Mouse (Mus musculus) bone marrow macrophage, adult 2 months (primary cell): ENCODE results near the gene Krtap29-1. TPM values are rescaled to one million over a fixed set of nuclear protein-coding genes. Genes with fewer than 3 reads are reported as not detected.

Experiments used
- H3K27ac ChIP-seq: 2 replicates; pipeline ENCODE4 v1.5.1; 2012; ENCODE audit warnings: low read depth, low read length; ENCODE audit not compliant: insufficient read depth
- H3K4me1 ChIP-seq: 2 replicates; pipeline ENCODE4 v1.6.1; 2012; ENCODE audit warnings: low read length; ENCODE audit not compliant: control insufficient read depth, insufficient read depth
- H3K4me3 ChIP-seq: 2 replicates; pipeline ENCODE4 v1.5.1; 2012; ENCODE audit warnings: mild to moderate bottlenecking, low read length, moderate library complexity; ENCODE audit not compliant: insufficient read depth
- CTCF ChIP-seq: IDR thresholded peaks from 2 replicates; pipeline ENCODE4 v1.5.1; 2012; ENCODE audit warnings: low read depth, mild to moderate bottlenecking, low read length, moderate library complexity
- POLR2A ChIP-seq: IDR thresholded peaks from 2 replicates; pipeline ENCODE4 v1.6.1; 2012; ENCODE audit warnings: mild to moderate bottlenecking, low read depth, low read length, borderline replicate concordance
- polyA plus RNA-seq: library from polyadenylated mRNA; stranded (reverse); fragments of >200 nt; gene quantifications from 2 replicates; pipeline ENCODE4 v1.2.4, GENCODE M21; 2012; ENCODE audit not compliant: missing spikeins, insufficient read depth, insufficient read length

Gene Krtap29-1
- polyA plus RNA-seq, 1 experiment: not detected

GRCm38 (mm10) chr11:99948175-99948574 lies 30.7 kb downstream of the Krtap29-1 start, which contains the start of gene Krtap9-5:
TSS of gene Krtap9-5 (plus strand) at chr11:99948475.
- no peak within 1 kb of the TSS for H3K4me3 ChIP-seq
- no peaks in the 10 kb centered on the region for H3K4me1 ChIP-seq
- TF ChIP-seq CTCF: no peak
- TF ChIP-seq POLR2A: no peak
- no peak within 1 kb of the TSS for H3K27ac ChIP-seq

GRCm38 (mm10) chr11:99937751-99938264 lies 41.0 kb downstream of the Krtap29-1 start:
- TF ChIP-seq POLR2A (no peak), CTCF (no peak)
- H3K4me3 ChIP-seq: no peak overlapping the region
- H3K4me1 ChIP-seq: no peaks in the 10 kb centered on the region
- H3K27ac ChIP-seq: no peak overlapping the region

DNA sequence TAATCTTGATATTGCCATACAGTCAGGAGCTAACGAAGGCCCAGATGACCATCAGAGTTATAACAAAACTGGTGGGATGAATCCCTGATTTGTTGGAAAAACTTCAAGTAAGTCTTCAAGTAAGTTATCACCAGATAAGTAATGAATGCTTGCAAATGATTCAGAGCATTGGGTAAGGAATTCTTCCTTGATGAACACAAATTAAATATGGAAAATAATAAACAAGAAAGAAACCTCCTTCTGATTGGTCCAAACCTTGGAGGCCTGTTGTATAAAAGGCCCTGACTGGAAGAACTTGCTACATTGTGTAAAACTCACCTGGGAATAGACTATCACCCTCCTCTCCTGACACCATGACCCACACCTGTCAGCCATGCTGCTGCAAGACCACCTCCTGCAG lies 42.9 kb downstream of the Krtap29-1 start, which contains the start of gene Krtap31-2:
Gene Krtap31-2, plus strand, starts transcription at position 301 of the 400 bp plus-strand sequence.
- no peak within 1 kb of the TSS for H3K4me3 ChIP-seq
- no peak within 1 kb of the TSS for H3K27ac ChIP-seq
- TF ChIP-seq POLR2A (no peak), CTCF (no peak)
- no peaks in the 10 kb centered on the region for H3K4me1 ChIP-seq

Other genes starting within 250 kb of the Krtap29-1 start
- gene Gm14180, start 244.8 kb downstream of the Krtap29-1 start, polyA plus RNA-seq: not detected in 2 replicates
- not detected in 2 replicates for gene Gm11595, start 206.1 kb downstream of the Krtap29-1 start, polyA plus RNA-seq
- not detected in 2 replicates for gene Krtap4-8, start 198.3 kb downstream of the Krtap29-1 start, polyA plus RNA-seq
- not detected in 2 replicates for gene Krtap4-9, start 193.9 kb downstream of the Krtap29-1 start, polyA plus RNA-seq
- gene Gm11596, start 185.6 kb downstream of the Krtap29-1 start, polyA plus RNA-seq: not detected in 2 replicates
- not detected in 2 replicates for gene Gm11569, start 180.1 kb downstream of the Krtap29-1 start, polyA plus RNA-seq
- not detected in 2 replicates for gene Gm11554, start 174.6 kb downstream of the Krtap29-1 start, polyA plus RNA-seq
- gene Krtap4-13, start 169.2 kb downstream of the Krtap29-1 start, polyA plus RNA-seq: not detected in 2 replicates
- not detected in 2 replicates for gene Gm11564, start 163.4 kb downstream of the Krtap29-1 start, polyA plus RNA-seq
- not detected in 2 replicates for gene 2300003K06Rik, start 141.0 kb downstream of the Krtap29-1 start, polyA plus RNA-seq
- not detected in 2 replicates for gene Krtap4-16, start 127.4 kb downstream of the Krtap29-1 start, polyA plus RNA-seq
- gene Gm11568, start 121.1 kb downstream of the Krtap29-1 start, polyA plus RNA-seq: not detected in 2 replicates
- gene Gm11559, start 114.6 kb downstream of the Krtap29-1 start, polyA plus RNA-seq: not detected in 2 replicates
- not detected in 2 replicates for gene Krtap9-1, start 105.7 kb downstream of the Krtap29-1 start, polyA plus RNA-seq
- not detected in 2 replicates for gene Gm11567, start 99.9 kb downstream of the Krtap29-1 start, polyA plus RNA-seq
- not detected in 2 replicates for gene Krtap31-1, start 71.1 kb downstream of the Krtap29-1 start, polyA plus RNA-seq
- gene Gm11565, start 64.3 kb downstream of the Krtap29-1 start, polyA plus RNA-seq: not detected in 2 replicates
- gene Krtap31-2, start 42.8 kb downstream of the Krtap29-1 start, polyA plus RNA-seq: not detected in 2 replicates
- gene Krtap9-5, start 30.6 kb downstream of the Krtap29-1 start, polyA plus RNA-seq: not detected in 2 replicates
- not detected in 2 replicates for gene Krtap16-1, start 7.5 kb upstream of the Krtap29-1 start, polyA plus RNA-seq
- gene Krtap17-1, start 14.9 kb upstream of the Krtap29-1 start, polyA plus RNA-seq: not detected in 2 replicates
- gene Krt33a, start 37.2 kb upstream of the Krtap29-1 start, polyA plus RNA-seq: not detected in 2 replicates
- gene Krt33b, start 50.8 kb upstream of the Krtap29-1 start, polyA plus RNA-seq: not detected in 2 replicates
- not detected in 2 replicates for gene Krt34, start 62.5 kb upstream of the Krtap29-1 start, polyA plus RNA-seq
- not detected in 2 replicates for gene Krt31, start 71.5 kb upstream of the Krtap29-1 start, polyA plus RNA-seq
- gene Krt32, start 109.2 kb upstream of the Krtap29-1 start, polyA plus RNA-seq: not detected in 2 replicates
- not detected in 2 replicates for gene Krt35, start 117.2 kb upstream of the Krtap29-1 start, polyA plus RNA-seq
- gene Krt36, start 126.6 kb upstream of the Krtap29-1 start, polyA plus RNA-seq: not detected in 2 replicates
- gene Krt13, start 142.5 kb upstream of the Krtap29-1 start, polyA plus RNA-seq: not detected in 2 replicates
- gene Krt15, start 156.9 kb upstream of the Krtap29-1 start, polyA plus RNA-seq: not detected in 2 replicates
- gene Krt19, start 169.6 kb upstream of the Krtap29-1 start, polyA plus RNA-seq: not detected in 2 replicates
- not detected in 2 replicates for gene Krt9, start 214.2 kb upstream of the Krtap29-1 start, polyA plus RNA-seq
- gene Krt14, start 228.5 kb upstream of the Krtap29-1 start, polyA plus RNA-seq: not detected in 2 replicates